Mouse (Mus musculus): Measurements from ENCODE around the gene Bpifb5.

GRCm38 (mm10) chr2:154190546-154191258 lies 32.8 kb upstream of the Bpifb5 start, which contains the start of gene Bpifb1:
- TF ChIP-seq FLI1 (IDR thresholded peaks at IDR 0.05; ENCODE audit: low read length) (no peak), GATA1 (IDR thresholded peaks at IDR 0.05; ENCODE audit: borderline replicate concordance, low read length) (no peak)
